Mouse (Mus musculus): ENCODE data around the gene Lyrm7.
"Not testable (repeated sequence)": the region's sequence is repeated elsewhere in the genome, so short reads cannot be mapped to it uniquely, and the experiment has no call there.

The Lyrm7 gene

DNA sequence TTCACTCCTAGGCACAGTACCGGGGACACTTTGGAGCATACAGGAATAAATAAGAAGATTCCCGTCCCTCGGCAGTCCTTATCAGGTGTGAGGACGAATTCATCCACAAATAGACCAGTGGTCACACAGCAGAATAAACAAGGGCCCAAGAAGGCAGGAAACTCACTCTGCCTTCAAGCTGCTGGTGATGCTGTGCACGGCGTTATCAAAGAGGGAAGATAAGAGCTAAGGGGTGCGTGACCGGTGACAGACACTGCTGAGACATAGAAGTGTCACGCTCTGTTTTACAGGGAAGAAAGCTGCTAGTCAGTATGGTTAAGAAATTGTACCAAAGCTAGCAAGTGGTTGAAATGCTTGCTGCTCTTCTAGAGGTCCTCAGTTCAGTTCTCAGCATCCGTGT lies 19.2 kb upstream of the Lyrm7 start:
- no peak for DNase-seq

DNA sequence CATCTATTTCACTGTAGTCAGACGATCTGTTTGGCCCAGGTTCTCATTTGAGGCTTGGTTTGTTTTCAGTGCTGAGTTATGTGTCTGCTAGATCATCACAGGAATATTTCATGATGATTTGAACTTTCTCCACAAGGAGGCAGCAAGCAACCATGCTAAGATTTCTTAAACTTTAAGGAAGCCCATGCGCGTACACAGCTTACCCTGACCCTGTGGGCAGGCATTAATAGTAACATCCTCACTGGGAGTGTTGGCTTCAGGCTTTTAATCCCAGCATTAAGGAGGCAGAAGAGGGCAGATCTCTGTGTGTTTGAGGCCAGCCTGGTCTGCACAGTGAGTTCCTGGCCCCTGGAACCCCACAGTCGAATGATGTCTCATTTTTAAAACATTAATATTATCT lies 18.7 kb upstream of the Lyrm7 start:
- DNase-seq: peak; percentile 75

- DNase-seq: no peak
Observed at GRCm38 (mm10) chr11:54878893-54879292, 18.2 kb upstream of the Lyrm7 start.

- no peak for DNase-seq
Observed at GRCm38 (mm10) chr11:54876031-54876430, 15.3 kb upstream of the Lyrm7 start.

DNA sequence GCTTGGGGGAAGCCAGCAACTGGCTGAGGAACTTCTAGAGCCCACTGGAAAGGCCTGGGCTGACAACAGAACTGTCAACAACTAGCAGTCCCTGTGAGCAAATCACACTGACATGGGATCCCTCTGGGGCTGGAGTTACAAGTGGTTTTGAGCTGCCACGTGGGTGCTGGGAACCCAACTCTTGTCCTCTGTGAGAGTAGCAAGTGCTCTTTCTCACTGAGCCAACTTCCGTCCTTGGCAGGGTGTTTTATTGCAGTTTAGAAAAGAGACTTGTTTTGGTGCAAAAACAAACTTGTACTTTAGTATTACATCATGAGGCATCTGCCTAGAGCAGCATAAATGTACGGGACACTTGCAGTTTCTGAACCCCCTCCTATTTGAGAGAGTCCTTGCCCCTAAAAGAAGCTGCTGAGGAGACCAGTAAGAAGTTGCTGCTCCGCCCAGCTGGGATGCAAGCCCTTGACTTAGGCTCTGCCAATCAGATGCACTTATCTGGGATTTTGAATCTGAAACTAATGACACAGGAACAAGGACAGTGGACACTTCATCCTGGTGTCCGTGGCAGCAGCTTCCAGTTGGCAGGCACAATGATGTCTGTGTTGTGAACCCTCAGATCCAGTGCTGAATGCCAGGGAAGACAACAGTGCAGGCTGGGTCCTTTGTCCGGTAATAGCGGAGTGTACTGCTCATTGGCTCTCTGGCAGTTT lies 11.3 kb upstream of the Lyrm7 start:
- DNase-seq: no peak

GRCm38 (mm10) chr11:54869318-54869717 lies 8.6 kb upstream of the Lyrm7 start:
- no peak for DNase-seq

- no peak for DNase-seq
Observed at GRCm38 (mm10) chr11:54868445-54868844, 7.7 kb upstream of the Lyrm7 start.

DNA sequence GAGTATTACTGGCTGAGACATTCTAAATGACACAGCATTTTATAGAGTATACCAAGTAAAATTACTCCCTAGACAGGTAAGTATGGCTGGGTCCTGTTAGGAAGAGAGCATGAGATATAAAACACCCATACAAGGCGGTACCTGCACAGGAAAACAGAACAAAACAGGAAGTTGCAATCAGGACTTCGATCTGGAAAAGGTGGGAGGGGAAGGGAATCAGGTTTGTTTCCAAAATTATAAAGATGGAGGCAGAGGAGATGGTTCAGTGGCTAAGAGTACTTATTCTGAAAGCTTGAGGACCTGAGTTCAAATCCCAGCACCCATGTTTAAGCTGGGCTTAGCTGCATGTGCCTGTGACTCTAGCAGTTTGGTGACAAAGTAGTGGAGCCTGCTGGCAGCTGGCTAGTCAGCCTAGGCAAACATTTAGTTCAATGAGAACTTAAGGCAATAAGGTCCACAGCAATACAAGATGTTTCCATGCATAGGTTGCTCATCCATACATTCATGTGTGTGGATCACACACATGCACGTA lies 7.3 kb upstream of the Lyrm7 start:
- DNase-seq: no peak

DNA sequence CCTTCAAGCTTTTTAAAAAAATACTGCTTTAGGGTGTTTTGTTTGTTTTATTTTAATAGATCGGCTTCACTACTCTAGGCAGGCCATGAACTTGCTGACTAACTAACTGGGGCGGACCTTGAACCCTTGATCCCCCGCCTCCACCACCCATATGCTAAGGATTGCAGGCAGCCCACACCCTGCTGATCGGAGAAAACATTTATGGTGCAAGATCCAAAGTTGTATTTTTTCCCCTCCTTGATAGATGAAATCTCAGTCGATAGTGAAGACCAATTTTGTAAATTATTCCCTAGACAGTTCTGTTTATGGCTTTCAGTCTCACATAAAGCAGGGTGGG lies 6.3 kb upstream of the Lyrm7 start:
- no peak for DNase-seq

DNA sequence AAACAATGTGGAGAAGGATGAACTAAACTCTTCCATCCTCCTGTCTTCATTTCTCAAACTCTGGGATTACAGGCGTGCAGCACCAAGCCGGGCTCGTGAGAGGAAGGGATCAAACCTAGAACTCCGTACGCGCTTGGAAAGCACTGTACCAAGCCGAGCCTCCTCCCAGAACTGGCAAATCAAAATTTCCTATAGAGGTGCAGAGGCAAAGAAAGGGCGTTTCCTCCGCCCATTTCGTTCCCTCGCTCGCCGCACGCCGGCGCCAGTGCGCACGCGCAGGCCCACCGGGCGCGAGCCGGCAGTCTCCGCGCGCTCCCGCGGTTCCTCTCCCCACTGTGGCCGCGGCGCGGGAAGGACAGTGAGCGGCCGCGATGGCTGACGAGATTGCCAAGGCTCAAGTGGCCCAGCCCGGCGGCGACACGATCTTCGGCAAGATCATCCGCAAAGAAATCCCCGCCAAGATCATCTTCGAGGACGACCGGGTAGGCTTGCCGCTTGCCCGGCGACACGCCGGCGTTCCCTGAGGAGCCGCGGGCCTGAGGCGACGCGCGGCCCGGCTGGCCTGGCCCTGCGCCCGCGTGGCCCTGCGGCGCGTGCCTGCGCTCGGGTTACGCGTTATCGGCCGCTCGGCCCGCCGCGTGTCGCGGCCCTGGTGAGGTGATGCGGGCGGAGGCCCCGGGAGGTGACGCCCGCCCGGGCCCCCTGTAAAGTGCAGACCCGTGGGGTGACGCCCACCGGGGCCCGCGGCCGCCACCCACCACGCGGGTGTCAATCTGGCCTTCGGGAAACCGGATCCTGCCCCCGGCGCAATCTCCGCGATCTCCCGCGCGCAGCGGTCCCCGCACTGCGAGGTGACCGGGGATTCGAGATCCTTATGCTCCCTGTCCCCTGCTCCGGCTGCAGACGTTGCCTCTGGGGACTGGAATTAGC lies 5.7 kb upstream of the Lyrm7 start, which contains the start of gene Hint1:
Hint1 (plus strand) TSS at position 265 of the 930 bp plus-strand sequence.
- DNase-seq: peak; percentile 94

- no peak for DNase-seq
Observed at GRCm38 (mm10) chr11:54865330-54866085, 4.8 kb upstream of the Lyrm7 start.

DNA sequence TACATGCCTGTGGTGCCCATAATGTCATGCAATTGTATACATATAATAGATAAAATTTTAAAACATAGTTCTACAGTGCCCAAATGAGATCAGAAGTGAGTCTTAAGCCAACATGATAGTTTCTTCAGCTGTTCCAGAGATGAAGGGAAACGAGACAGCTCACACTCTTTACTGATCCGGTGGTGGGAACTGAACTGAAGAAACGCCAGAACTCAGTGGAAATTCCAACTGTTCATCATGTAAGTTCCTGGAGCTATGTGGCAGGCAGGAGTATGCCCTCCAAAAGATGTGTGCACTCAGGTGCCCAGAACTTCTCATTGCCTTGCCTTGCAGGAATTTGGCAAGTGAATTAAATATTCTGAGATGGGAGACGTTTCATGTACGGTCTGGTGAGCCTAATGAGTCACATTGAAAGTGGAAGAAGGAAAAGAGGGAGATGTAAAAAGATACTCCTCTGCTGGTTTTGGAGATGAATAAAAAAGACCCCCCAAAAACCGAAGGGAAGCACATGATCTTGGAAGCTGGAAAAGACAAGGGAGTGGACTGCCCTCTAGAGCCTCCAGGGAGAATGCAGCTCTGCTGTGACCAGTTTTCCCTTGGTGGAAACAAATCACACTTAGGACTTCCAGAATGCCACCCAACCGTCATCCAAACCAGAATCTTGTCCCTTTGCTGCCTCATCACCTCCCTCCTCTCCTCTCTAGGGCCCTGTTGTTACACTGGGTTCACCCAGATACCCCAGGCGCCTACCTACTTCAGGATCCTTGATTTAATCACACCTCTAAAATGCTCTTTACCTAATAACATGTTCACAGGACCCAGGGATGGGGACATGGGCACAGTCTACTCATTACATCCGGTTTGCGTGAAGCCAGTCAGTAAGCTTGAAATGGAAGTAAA lies 2.2 kb upstream of the Lyrm7 start:
- peak; percentile 79 for DNase-seq

- no peak for DNase-seq
Observed at GRCm38 (mm10) chr11:54861471-54862420, 1.0 kb upstream of the Lyrm7 start.

DNA sequence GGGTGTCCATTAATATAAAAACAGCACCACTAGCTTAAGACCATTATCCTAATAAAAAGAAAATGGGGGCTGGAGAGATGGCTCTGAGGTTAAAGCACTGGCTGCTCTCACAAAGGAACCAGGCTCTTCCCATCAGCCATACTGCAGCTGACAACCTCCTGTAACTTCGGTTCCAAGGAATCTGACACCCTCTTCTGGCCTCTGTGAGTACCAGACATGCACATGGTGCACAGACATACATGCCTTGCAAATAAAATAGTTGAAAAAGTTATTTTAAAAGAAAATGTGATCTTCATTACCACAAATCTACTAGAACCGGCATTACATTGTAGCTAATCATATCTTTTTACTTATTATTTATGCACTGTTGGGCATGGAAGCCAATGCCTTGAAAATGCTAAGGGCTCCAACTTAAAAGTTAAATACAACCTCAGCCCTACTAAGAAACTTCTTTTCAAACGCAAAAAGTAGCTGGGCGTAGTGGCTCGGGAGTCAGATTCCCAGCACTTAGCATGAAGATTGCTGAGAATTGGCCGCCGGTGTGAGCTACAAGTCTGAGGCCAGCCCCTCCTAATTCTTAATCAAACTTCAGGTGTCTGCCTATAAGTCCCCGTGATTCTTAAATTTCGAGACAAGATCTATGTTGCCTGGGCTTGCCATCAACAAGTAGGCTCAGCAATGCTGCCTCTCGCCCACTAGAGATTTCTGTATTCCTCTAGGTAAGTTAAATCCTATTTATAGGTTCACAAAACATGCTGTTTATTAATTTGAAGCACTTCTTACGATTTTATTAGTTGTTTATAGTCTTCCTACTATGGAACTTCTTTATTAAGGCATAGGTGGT lies 1.2 kb downstream of the Lyrm7 start:
- peak; percentile 43 for DNase-seq

DNA sequence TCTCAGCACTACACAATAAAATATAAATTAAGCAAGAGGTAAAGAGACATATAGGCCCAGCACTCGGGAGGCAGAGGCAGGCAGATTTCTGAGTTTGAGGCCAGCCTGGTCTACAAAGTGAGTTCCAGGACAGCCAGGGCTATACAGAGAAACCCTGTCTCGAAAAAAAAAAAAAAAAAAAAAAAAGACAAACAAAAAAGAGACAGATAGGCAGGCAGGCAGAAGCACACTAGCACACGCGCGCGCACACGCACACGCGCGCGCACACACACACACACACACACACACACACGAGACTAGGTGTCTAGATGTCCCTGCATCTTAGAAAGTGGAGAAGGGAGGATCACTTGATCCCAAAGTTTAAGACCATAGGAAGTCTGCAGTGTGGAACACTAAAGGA lies 1.8 kb downstream of the Lyrm7 start:
- DNase-seq: not testable (repeated sequence)

DNA sequence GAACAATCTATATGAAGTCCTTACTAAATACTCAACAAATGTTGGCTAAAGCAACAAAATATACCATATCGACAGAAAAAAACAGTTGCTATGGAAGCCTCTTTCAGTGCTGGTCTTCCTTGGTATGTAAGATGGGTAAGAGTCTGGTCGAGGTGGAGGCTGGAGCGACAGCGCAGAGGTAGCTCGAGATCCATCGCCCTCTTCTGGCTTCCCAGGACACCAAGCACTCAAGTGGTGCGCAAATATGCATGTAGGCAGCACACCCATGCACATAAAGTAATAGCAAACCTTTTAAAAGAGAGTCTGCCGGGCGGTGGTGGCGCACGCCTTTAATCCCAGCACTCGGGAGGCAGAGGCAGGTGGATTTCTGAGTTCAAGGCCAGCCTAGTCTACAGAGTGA lies 9.1 kb downstream of the Lyrm7 start:
- DNase-seq: no peak

GRCm38 (mm10) chr11:54849961-54850758 lies 10.6 kb downstream of the Lyrm7 start:
- no peak for DNase-seq

DNA sequence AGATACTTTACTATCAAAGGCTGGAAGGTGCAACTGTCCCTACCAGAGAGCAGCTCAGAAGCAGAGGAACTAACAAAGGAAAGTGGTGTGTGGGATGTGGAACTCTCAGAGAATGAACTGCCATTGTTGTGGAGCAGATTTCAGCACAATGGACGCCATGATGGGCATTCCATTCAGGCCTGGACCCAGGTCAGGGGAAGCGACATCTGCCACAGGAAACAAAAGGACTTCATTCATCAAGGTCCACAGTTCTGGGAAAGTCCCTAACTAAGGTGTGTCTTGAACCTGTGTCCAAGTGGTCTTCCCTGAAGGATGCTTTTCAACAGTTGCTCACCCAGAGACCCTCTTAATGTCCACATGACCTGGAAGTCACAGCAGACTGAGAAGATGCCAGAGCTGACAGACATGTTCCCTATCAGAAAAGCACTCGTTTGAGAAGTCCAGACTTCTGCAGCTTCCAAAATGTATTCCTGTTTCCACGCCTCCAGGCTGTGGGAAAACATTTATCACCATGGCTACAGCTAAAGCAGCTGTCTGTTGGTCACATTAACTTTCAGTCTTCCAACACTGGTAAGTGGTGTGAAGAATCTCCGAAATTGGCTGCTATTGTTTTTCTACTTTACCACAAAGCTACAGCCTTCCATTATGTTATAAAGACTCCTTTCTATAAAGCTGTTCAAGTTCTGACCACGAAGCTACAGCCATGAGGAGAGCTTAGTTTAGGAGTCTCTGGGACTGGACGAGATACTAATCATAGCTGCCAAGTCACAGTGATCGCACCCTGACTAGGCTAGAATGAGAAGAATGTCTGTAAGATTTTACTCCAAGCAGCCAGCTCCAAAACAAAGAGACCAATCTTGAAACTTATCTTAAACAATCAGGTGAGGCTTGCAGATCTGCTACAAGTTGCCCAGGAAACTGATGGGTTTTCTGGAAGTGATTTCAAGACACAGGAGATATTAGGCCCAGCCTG lies 15.0 kb downstream of the Lyrm7 start:
- no peak for DNase-seq

All from retina, postnatal 1 day (tissue).